Mouse (Mus musculus) hindbrain, postnatal 0 days (tissue): Measurements from ENCODE around the gene Grk6. TPM values are rescaled to one million over a fixed set of nuclear protein-coding genes. Genes with fewer than 3 reads are reported as not detected.
A peak's percentile ranks its signal among the peaks of the same experiment; 100 is the strongest.

ENCODE experiments used
- ATAC-seq: fragments of 200-750 bp; cut with Nextera tagmentation; 2 replicates; pipeline ENCODE4 v1.8.0; 2017; ENCODE audit warnings: mild to moderate bottlenecking, moderate TSS enrichment, moderate library complexity
- DNase-seq: peaks from one replicate; pipeline ENCODE4 v3.0.0-alpha.2; 2015; ENCODE audit warnings: low spot score
- H3K27ac ChIP-seq: fragments of 300-500 bp; sonication (generic); 2 replicates; pipeline ENCODE4 v1.5.1; 2014; ENCODE audit warnings: mild to moderate bottlenecking
- H3K27me3 ChIP-seq: fragments of 300-500 bp; sonication (generic); 2 replicates; pipeline ENCODE4 v1.6.1; 2014; ENCODE audit warnings: low read length, mixed read lengths; ENCODE audit not compliant: insufficient read depth
- H3K36me3 ChIP-seq: fragments of 300-500 bp; sonication (generic); 2 replicates; pipeline ENCODE4 v1.6.1; 2014; ENCODE audit warnings: low read length, mixed read lengths; ENCODE audit not compliant: insufficient read depth
- H3K4me1 ChIP-seq: fragments of 300-500 bp; sonication (generic); 2 replicates; pipeline ENCODE4 v1.6.1; 2014; ENCODE audit warnings: antibody characterized with exemption, low read length, mixed read lengths; ENCODE audit not compliant: insufficient read depth
- H3K4me2 ChIP-seq: fragments of 300-500 bp; sonication (generic); 2 replicates; pipeline ENCODE4 v1.6.1; 2014; ENCODE audit warnings: low read depth, mild to moderate bottlenecking, low read length, moderate library complexity, mixed read lengths
- H3K4me3 ChIP-seq: fragments of 300-500 bp; sonication (generic); 2 replicates; pipeline ENCODE4 v1.5.1; 2014; ENCODE audit warnings: low read length
- H3K9ac ChIP-seq: fragments of 300-500 bp; sonication (generic); replicated peaks from 2 replicates; pipeline ENCODE4 v1.6.1; 2014; ENCODE audit warnings: mild to moderate bottlenecking, low read length, moderate library complexity, mixed read lengths
- H3K9me3 ChIP-seq: fragments of 300-500 bp; sonication (generic); 2 replicates; pipeline ENCODE4 v1.6.1; 2016; ENCODE audit warnings: low read length, mixed read lengths
- CTCF ChIP-seq: IDR thresholded peaks from 2 replicates; pipeline ENCODE4 v1.5.1; 2016; ENCODE audit warnings: antibody characterized with exemption, control low read depth, low read depth
- WGBS: fragments of 180-500 bp; shearing (Covaris S2); extraction: QIAGEN DNeasy Blood & Tissue Kit; methylation state at CpG from one replicate; pipeline ENCODE4 v1.1.7; 2014; 5-methylcytosine and 5-hydroxymethylcytosine counted together
- polyA plus RNA-seq: library from polyadenylated mRNA; unstranded; fragments of >200 nt; fragmentation: Nextera tagmentation; extraction: Ambion mirVana; gene quantifications from 2 replicates; pipeline ENCODE4 v1.2.1, GENCODE M21; 2015
- total RNA-seq: library from RNA; depleted of rRNA; stranded (reverse); fragments of >200 nt; gene quantifications from 2 replicates; pipeline ENCODE4 v1.2.3, GENCODE M21; 2014

Grk6 gene
- total and polyA plus RNA-seq, 2 experiments from 2014 or later: 34.7 to 72.2 TPM

DNA sequence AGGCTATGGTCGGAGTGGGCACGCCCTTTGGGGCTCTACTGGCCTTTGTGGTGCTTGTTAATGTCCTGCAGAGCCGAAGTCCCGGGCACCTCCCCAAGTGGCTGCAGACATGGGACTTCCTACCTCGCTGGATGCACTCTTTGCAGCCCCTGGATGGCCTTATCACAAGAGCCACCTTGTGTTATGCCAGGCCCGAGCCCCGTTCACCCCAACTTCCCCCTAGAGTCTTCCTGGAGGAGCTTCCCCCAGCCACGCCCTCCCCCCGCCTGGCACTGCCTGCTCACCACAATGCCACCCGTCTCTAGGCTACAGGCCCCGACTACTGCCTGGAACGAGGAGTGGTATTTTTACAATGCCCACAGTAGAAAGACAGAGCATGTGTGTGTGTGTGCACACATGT lies 31.5 kb upstream of the Grk6 start:
- 84% methylated on average over 12 of the region's 12 CpGs for WGBS
- Histone ChIP-seq H3K27me3 (no peaks in the 10 kb centered on the region), H3K9me3 (no peaks in the 10 kb centered on the region), H3K4me3 (no peak overlapping the region), H3K36me3 (no peaks in the 10 kb centered on the region), H3K27ac (no peak overlapping the region), H3K4me2 (no peak overlapping the region), H3K9ac (no peak overlapping the region), H3K4me1 (no peaks in the 10 kb centered on the region; the same call in 1 of the 2 replicates)
- DNase-seq: no peak
- ATAC-seq: no peak
- no peak for TF ChIP-seq CTCF

DNA sequence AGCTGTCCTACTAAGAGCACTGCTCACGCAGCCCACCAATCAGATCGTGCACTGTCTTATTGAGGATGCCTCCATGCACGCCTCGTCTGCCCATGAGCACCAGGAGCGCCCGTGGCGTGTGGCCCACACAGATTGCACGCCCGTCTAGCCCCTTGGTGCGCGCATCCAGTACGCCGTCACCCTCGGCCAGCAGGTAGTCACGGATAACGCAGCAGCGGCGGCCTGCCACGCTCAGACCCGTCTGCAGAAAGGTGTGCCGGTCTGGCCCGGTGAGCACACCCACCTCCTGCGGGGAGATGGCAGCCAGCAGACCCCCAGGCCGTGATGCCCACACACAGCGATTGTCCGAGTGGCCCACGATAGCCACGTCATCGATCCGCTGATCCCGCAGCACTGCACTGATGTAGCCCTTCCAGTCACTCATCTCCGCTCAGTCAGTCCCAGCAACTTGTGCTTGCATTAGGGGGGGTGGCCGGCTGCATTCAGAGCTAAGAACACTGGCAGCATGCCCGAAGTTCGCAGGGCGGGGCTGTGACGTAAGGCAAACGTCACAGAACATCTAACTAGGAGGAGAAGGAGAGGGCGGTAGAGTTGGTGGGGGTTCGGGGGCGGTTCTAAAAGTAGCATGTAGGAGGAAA lies 30.0 kb upstream of the Grk6 start, which contains the start of gene Pfn3:
Pfn3 (minus strand) TSS at position 490 of the 638 bp plus-strand sequence.
- peak within 1 kb of the TSS; percentile 50 for H3K9ac ChIP-seq
- H3K4me3 ChIP-seq: peak within 1 kb of the TSS; percentile 39
- DNase-seq: peak; percentile 80
- TF ChIP-seq CTCF: 0 out of 2 replicates have a peak, but pooled peaks have one; percentile 3
- H3K36me3 ChIP-seq: no peaks in the 10 kb centered on the region
- WGBS: 7% methylated on average over 41 of the region's 41 CpGs
- no peaks in the 10 kb centered on the region; the same call in 1 of the 2 replicates for H3K4me1 ChIP-seq
- peak within 1 kb of the TSS; percentile 41; the same call in 1 of the 2 replicates for H3K27ac ChIP-seq
- peak within 1 kb of the TSS; percentile 67 for H3K4me2 ChIP-seq
- no peaks in the 10 kb centered on the region for H3K9me3 ChIP-seq
- H3K27me3 ChIP-seq: peaks cover 6% of the 10 kb centered on the region
- peak; percentile 78 for ATAC-seq

DNA sequence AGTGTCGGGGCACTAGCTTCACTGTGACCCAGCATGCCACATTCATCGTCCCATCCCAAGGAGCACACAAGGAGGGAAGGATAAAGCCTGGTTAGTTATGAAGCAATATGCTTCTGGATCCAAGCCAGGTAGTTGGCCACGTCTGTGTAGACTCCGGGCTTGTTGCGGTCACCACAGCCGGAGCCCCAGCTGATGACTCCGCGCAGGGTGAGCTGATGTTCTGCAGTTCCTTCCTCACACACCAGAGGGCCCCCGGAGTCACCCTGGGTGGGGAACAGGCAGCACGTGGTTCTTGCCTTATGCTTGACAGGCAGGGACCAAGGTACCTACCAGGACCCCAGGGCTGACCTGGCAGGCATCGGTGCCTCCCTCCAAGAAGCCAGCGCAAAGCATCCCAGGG lies 26.9 kb upstream of the Grk6 start:
- TF ChIP-seq CTCF: peak; percentile 93
- Histone ChIP-seq H3K4me3 (no peak overlapping the region), H3K27ac (no peak overlapping the region), H3K4me2 (peak overlapping the region; percentile 39), H3K36me3 (no peaks in the 10 kb centered on the region), H3K4me1 (no peaks in the 10 kb centered on the region; the same call in 1 of the 2 replicates), H3K9me3 (no peaks in the 10 kb centered on the region), H3K9ac (0 out of 2 replicates have a peak overlapping the region, but pooled peaks have one; percentile 28), H3K27me3 (peaks cover 16% of the 10 kb centered on the region)
- ATAC-seq (peak; percentile 74), DNase-seq (peak; percentile 85)
- WGBS: 8% methylated on average over 12 of the region's 12 CpGs

DNA sequence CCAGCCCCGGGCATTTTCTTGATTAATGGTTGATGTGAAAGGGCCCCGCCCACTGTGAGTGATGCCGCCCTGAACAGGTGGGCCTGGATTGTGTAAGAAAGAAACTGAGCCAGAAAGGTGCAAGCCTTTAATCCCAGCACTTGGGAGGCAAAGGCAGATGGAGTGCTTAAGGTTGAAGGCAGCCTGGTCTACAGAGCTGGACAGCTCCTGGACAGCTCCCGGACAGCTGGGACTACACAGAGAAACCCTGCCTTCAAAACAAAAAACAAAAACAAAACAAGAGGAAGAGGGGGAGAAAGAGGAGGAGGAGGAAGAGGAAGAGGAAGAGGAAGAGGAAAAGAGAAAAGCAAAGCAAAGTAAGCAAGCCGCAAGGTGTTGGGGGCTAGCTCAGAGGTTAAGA lies 25.7 kb upstream of the Grk6 start:
- Histone ChIP-seq H3K4me1 (no peaks in the 10 kb centered on the region; the same call in 1 of the 2 replicates), H3K9me3 (no peaks in the 10 kb centered on the region), H3K9ac (no peak overlapping the region), H3K27ac (no peak overlapping the region), H3K27me3 (peaks cover 16% of the 10 kb centered on the region), H3K4me2 (no peak overlapping the region), H3K36me3 (no peaks in the 10 kb centered on the region), H3K4me3 (no peak overlapping the region)
- no peak for DNase-seq
- TF ChIP-seq CTCF: no peak
- ATAC-seq: no peak
- WGBS: 86% methylated on average over 5 of the region's 5 CpGs

DNA sequence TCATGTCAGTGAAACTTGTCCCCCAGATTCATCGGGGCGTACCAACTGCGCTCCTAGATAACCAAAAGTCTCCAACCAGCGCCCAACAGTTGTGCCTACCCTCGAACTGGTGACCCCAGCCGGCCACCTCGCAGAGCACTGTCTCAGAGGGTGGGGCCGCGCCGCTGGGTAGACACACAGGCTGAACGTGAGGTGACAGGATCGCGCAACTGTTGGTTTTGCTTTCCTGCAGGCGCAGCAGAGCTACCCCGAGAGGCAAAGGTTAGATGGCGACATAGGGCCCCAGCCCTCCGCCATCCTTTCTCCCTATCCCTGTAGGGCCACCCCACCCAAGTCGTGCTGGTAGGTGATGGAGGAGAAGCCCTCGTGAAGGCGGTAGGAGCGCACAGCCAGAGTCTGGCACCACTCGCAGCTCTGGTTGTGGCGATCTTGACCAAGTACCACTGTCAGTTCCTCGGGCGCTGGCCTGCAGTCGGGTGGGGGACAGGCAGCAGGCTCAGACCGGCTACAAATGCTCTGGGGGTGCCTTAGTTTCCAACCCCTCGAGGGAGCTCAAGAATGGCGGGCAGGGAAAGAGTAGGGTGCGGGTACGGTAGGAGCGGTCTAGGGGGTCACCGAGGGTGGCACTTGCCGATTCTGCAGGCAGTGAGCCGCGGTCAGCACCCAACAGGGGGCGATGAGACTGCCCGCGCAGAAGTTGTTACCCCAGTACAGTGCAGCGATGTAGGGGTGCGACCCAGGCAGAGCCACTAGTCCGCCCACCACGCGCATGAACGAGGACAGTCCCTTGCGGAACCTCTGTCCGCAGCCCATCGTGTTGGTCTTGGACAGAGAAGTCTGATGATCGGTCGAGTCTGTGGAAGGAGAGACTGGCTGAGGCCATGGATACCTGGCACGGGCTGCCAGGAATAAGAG lies 24.6 kb upstream of the Grk6 start:
- H3K9ac ChIP-seq: no peak overlapping the region
- H3K4me3 ChIP-seq: no peak overlapping the region; the same call in 1 of the 2 replicates
- peaks cover 16% of the 10 kb centered on the region for H3K27me3 ChIP-seq
- DNase-seq (no peak), ATAC-seq (0 out of 2 replicates have a peak, but pooled peaks have one; percentile 2)
- peak overlapping the region; percentile 47; the same call in 1 of the 2 replicates for H3K4me2 ChIP-seq
- no peaks in the 10 kb centered on the region for H3K9me3 ChIP-seq
- WGBS: 35% methylated on average over 51 of the region's 51 CpGs
- no peaks in the 10 kb centered on the region; the same call in 1 of the 2 replicates for H3K4me1 ChIP-seq
- H3K27ac ChIP-seq: no peak overlapping the region
- TF ChIP-seq CTCF: 0 out of 2 replicates have a peak, but pooled peaks have one; percentile 5
- H3K36me3 ChIP-seq: no peaks in the 10 kb centered on the region

DNA sequence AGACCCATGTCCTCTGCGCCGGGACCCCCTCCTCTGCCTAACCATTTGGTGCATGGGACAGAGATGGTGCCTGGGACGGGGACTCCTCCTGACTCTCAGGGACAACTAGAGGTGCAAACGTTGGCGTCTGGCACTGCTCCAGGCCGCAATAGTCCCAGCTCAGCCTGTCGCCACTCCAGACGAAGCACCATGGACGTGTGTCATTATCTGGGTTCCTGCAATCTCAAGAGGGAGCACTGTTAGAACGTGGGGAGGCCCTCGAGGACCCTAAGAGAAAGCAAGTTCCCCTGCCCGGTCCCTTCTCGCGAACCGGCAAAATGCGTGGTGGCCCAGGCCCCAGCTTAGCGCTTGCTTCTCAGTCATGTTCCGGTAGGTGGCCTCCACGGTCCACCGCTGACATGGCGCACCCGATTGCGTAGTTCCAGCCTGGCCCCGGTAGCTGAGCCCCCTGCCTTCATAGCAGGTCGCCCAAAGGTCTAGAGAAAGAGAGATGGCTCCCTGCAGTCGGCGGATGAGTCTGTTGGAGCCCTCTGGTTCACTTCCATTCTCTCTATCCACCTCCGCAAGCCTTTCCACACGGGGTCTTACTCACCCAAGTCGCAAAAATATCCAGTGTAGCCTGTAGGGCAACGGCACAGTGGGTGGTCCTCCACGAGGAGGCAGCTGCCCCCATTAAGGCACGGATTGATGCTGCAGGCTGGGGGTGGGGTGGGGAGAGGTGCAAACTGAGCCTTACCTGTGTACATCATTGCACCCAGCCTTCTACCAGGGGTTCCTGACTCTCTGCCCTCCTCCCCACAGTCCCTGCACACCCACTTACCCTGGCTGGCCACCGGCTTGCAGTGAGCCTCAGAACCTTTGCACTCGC lies 23.7 kb upstream of the Grk6 start:
- no peaks in the 10 kb centered on the region; the same call in 1 of the 2 replicates for H3K4me1 ChIP-seq
- no peak overlapping the region; the same call in 1 of the 2 replicates for H3K9ac ChIP-seq
- ATAC-seq: peak; percentile 73
- no peak overlapping the region for H3K27ac ChIP-seq
- DNase-seq: peak; percentile 83
- H3K4me2 ChIP-seq: peak overlapping the region; percentile 47
- 11% methylated on average over 35 of the region's 35 CpGs for WGBS
- no peaks in the 10 kb centered on the region for H3K9me3 ChIP-seq
- peak; percentile 84 for TF ChIP-seq CTCF
- no peaks in the 10 kb centered on the region for H3K36me3 ChIP-seq
- peaks cover 16% of the 10 kb centered on the region for H3K27me3 ChIP-seq
- H3K4me3 ChIP-seq: peak overlapping the region; percentile 18
